Mouse (Mus musculus): ENCODE measurements around the gene Fut2.
A peak's percentile ranks its signal among the peaks of the same experiment; 100 is the strongest.

Gene Fut2

DNA sequence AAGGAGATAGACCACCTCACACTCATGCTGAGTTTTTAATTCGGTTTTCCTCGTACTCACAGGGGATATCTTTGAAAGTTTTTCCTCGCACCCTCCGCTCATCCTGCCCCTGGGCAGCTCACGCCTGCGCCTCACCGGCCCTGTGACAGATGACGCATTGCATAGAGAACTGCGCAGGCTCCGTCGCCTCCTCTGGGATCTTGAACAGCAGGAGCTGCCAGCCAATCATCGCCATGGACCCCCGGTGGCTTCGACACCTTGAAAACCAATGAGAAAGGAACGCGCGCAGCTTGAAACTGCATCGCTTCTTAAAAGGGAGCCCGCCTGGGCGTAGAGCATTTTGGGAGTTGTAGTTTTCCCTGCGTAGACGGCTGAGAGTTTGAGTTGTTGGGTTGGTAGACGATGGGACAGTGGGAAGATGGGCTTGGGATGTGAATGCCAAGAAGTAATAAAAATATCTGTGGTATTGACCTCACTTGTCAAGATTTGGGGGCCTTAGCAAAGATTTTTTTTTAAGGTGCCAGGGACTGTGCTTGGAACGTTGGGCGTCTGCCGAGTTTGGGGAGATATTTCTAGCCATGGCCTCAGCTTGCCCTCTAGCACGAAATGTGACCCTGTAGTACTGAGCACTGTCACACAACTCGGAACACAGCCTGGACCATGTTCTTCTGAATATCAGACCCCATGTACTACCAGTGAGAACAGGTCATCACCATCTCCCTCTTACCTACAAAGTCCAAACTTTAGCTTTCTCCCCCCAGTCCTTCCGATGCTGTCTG lies 27.4 kb downstream of the Fut2 start:
- DNase-seq (ENCODE audit: low spot score), result peak; percentile 93

GRCm38 (mm10) chr7:45637710-45638109 lies 28.5 kb downstream of the Fut2 start:
- DNase-seq (ENCODE audit: low spot score), result no peak

- no peak for DNase-seq (ENCODE audit: low spot score)
Measured at GRCm38 (mm10) chr7:45635711-45636688, 30.2 kb downstream of the Fut2 start.

- DNase-seq (ENCODE audit: low spot score), result no peak
Measured at GRCm38 (mm10) chr7:45634946-45635681, 31.1 kb downstream of the Fut2 start.

DNA sequence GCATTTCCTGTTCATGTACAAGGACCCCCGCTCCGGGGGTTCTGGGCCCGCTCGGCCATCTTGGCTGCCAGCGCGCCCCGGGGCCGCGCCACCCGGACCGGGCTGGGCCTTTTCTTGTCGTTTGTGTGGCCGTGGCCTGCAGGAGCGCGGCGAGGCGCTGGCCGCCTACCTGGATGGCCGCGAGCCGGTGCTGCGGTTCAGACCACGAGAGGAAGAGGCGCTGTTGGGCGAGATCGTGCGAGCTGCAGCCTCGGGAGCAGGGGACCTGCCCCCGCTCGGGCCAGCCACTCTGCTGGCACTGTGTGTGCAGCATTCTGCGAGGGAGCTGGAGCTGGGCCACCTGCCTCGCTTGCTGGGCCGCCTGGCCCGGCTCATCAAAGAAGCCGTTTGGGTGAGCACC lies 33.7 kb downstream of the Fut2 start:
- DNase-seq (ENCODE audit: low spot score), result no peak

DNA sequence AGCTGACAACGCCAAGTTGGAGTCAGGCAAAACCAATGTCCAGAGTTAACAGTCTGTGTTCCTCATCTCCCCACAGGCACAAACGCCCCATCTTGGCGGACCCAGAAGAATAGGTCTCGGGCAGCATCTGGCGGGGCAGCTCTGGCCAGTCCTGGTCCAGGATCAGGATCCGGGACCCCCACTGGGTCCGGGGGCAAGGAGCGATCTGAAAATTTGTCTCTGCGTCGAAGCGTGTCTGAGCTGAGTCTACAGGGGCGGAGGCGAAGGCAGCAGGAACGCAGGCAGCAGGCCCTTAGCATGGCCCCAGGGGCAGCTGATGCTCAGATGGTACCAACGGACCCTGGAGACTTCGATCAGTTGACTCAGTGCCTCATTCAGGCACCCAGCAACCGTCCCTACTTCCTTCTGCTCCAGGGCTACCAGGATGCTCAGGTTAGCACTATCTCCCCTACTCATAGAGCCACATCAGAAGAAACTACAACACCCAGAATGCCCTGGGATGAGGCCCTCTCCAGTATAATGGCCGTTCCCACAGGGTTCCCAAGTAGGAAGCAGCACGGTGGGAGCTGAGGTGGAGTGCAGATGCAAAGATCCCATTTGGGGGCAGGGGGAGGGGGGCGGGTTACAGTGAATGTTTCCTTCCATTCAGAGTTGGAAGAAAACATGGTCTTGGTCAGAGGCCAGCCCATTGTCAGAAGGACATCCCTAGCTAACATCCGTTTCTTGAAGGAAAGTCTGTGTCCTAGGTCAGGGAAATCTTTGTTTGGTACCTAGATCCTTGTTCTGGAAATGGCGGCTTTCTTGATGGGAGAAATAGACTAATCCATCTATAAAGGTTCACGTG lies 35.9 kb downstream of the Fut2 start:
- no peak for DNase-seq (ENCODE audit: low spot score)

DNA sequence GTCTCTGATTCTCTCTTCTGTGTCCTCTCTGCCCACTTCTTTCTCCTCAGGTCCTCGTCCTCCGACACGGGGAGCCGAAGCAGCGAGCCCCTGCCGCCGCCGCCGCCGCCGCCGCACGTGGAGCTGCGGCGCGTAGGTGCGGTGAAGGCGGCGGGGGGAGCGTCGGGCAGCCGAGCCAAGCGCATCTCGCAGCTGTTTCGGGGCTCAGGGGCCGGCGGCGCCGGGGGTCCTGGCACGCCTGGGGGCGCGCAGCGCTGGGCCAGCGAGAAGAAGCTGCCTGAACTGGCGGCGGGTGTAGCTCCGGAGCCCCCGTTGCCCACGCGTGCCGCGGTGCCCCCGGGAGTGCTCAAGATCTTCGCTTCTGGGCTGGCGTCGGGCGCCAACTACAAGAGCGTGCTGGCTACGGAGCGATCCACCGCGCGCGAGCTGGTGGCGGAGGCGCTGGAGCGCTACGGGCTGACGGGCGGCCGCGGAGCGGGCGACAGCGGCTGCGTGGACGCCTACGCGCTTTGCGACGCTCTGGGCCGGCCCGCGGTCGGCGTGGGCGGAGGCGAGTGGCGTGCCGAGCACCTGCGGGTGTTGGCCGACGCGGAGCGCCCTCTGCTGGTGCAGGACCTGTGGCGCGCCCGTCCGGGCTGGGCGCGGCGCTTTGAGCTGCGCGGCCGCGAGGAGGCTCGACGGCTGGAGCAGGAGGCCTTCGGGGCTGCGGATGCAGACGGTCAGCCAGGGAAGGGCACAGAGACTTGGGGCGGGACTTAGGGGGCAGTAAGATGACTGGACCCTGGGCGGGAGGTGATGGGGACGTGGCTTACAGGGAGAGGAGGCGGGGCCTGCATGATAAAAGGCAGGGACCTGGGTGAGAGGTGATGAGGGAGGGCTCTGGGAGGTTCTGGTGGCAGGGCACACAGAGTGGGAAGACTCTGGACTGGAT lies 37.6 kb downstream of the Fut2 start:
- DNase-seq (ENCODE audit: low spot score), result peak; percentile 76

DNA sequence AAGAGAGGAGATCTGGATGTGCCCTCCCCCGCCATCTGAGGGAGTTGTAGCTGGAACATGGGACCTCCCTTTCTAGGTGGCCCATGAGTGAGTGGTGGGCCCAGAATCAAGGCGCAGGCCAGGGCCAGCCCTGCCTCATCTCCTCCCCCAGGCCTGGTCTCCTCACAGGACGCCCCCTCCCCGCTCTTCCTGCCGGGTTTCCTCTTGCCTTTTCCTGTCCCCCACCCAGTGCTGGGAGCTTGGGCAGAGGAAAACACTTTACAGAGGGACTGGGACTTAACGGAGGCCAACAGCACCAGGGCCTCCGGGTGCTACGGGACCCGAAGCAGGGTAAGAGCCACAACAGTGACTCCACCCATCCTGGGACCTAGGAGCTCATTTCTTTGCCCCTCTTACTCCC lies 38.9 kb downstream of the Fut2 start, which contains the start of gene Rasip1:
Rasip1 (plus strand) TSS at position 228 of the 400 bp plus-strand sequence.
- no peak for DNase-seq (ENCODE audit: low spot score)

DNA sequence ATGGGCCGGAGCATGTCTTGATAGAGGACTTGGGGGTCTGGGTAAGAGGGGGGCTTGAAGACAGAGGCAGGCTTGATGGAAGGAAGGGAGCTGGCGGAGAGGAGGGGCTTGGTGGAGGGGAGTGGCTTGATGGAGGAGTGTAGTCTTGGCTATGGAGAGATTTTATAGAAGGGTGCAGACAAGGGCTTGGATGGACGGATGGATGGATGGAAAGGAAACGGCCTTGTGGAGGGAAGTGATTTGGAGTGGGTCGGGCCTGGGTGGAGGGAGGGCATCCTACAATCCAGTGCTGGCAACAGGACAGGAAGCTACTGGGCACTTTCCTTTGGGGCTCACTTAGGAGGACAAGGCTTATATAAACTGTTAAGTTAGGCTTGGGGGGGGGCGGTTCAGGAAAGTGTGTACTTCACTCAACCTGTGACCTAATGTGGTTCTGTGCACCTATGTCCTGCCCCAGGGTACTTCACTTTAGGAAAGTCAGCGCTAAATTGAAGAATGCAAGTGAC lies 39.6 kb downstream of the Fut2 start:
- no peak for DNase-seq (ENCODE audit: low spot score)

DNA sequence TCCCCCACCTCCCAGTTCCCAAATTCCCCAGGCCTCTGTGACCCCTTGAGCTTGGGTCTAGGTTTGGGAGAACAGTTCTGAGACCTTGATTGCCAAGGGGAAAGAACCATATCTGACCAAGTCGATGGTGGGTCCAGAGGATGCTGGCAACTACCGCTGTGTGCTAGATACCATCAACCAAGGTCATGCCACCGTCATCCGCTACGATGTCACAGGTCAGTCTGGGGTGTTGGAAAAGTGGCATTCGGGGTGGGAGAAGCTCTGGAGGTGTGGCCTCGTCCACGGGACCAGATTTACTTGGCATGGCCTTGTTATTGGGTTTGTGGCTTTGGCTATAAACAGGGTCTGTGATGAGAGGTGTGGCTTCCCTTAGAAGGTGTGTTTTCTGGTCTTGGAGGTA lies 40.7 kb downstream of the Fut2 start:
- no peak for DNase-seq (ENCODE audit: low spot score)

DNA sequence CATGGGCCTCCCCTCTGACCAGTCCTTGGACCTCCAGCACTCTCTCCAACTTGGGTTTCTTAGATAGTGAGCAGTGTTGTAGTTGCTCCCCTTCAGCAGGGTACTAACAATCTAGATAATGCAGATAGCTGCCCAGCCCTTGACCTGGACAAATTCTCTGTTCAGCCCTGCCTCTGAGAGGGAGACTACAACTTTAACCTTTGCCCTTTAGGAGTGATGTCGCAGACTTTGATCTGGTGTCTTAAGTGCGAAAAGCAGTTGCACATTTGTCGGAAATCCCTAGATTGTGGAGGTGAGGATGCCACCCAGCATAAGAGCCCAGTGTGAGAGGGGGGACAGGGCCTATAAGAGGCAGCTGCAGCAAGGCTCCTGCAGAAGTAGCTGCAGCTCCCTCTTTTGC lies 41.5 kb downstream of the Fut2 start:
- no peak for DNase-seq (ENCODE audit: low spot score)

- DNase-seq (ENCODE audit: low spot score), result no peak
Measured at GRCm38 (mm10) chr7:45623507-45623906, 42.7 kb downstream of the Fut2 start.

- DNase-seq (ENCODE audit: low spot score), result no peak
Measured at GRCm38 (mm10) chr7:45621443-45621842, 44.8 kb downstream of the Fut2 start, which contains the start of gene Izumo1. Gene Izumo1, plus strand, starts transcription at chr7:45621811.

DNA sequence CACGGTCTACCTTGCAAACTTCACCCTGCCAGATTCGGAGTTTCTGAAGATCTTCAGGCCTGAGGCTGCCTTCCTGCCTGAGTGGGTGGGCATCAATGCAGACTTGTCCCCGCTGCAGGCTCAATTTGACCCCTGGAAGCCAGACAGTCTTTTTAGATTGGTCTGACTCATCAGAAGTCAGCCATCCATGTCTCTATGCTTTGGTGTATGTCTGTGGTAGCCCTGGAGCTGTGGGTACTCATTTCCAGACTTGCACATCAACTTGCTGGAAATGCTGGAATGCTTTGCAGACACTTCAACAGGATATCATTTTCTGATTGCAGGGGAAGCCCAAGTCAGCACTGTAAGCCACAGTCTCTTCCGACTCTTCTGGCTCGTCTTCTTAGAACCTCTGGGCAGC lies 46.6 kb downstream of the Fut2 start:
- DNase-seq (ENCODE audit: low spot score), result no peak

DNA sequence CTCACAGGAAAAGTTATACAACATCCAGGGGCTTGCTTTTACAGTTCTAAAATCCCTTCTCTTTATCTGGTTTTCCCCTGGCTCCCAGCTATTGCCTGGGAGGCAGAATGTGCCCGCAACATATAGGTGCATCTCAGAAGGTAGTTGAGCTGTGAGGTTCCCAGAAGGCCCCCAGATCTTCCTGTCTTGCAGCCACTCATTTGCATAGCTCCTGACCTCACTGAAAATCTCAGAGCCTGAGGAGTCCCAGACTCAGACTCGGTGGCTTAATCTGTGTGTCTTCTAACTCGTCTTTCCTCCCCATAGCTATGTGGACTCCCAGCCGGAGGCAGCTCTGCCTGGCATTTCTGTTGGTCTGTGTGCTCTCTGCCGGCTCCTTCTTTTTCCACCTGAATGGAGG lies 47.9 kb downstream of the Fut2 start:
- DNase-seq (ENCODE audit: low spot score), result no peak

GRCm38 (mm10) chr7:45617042-45617695 lies 49.0 kb downstream of the Fut2 start, which contains the start of gene Fut1:
Gene Fut1, plus strand, starts transcription at chr7:45617289.
- DNase-seq (ENCODE audit: low spot score), result no peak

DNA sequence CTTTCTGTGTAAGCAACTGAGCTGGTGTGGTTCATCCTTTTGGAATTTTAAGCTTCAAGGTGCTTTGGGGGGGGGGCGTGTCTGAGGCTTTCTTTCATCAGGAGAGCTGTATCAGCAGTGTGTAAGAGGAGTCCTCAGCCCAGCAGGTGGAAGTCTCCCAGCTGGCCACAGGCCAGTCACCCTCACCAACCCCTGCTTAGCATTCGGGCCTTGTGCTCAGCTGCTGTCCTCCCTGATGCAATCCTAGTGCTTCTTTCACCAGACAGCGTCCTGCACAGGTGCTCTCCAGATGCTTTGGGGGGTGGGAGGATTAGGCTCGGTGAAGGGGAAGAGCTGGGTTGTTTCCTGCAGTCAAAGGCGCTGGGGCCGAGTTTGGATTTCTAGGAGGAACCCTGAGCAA lies 49.9 kb downstream of the Fut2 start:
- DNase-seq (ENCODE audit: low spot score), result no peak

- DNase-seq (ENCODE audit: low spot score), result no peak
Measured at GRCm38 (mm10) chr7:45609511-45609910, 56.7 kb downstream of the Fut2 start.

GRCm38 (mm10) chr7:45605704-45606289 lies 60.4 kb downstream of the Fut2 start:
- DNase-seq (ENCODE audit: low spot score), result no peak
